Mouse (Mus musculus) thymus, adult 2 months (tissue): ENCODE results near the gene Runx2.

Experiments used
- CTCF ChIP-seq: fragments of 200-500 bp; IDR thresholded peaks from 2 replicates; pipeline ENCODE4 v1.5.1; 2012; ENCODE audit warnings: mild to moderate bottlenecking, control low read depth, low read length, moderate library complexity, borderline replicate concordance; ENCODE audit not compliant: control insufficient read depth, poor library complexity, insufficient read depth; ENCODE audit errors: extremely low read depth
- POLR2A ChIP-seq: fragments of 200-500 bp; IDR thresholded peaks from 2 replicates; pipeline ENCODE4 v1.6.1; 2012; ENCODE audit warnings: mild to moderate bottlenecking, low read length, control low read depth, moderate library complexity; ENCODE audit not compliant: control insufficient read depth, poor library complexity, insufficient read depth; ENCODE audit errors: extremely low read depth

GRCm38 (mm10) chr17:44609897-44610641 is 204.5 kb downstream of the Runx2 start:
- TF ChIP-seq CTCF = no peak
- TF ChIP-seq POLR2A = no peak
